Mouse (Mus musculus) midbrain, embryonic 15.5 days (tissue): Measurements from ENCODE around the gene Det1. TPM values are rescaled to one million over a fixed set of nuclear protein-coding genes. Genes with fewer than 3 reads are reported as not detected.
A peak's percentile ranks its signal among the peaks of the same experiment; 100 is the strongest.

ENCODE experiments used
- ATAC-seq: fragments of 200-750 bp; cut with Nextera tagmentation; replicated peaks from 2 replicates; pipeline ENCODE4 v1.8.0; 2017; ENCODE audit warnings: moderate TSS enrichment
- H3K27ac ChIP-seq: fragments of 300-500 bp; sonication (generic); 2 replicates; pipeline ENCODE4 v1.5.1; 2015; ENCODE audit warnings: mild to moderate bottlenecking, inconsistent platforms
- H3K27me3 ChIP-seq: fragments of 300-500 bp; sonication (generic); replicated peaks from 2 replicates; pipeline ENCODE4 v1.6.1; 2015; ENCODE audit warnings: inconsistent platforms
- H3K36me3 ChIP-seq: fragments of 300-500 bp; sonication (generic); replicated peaks from 2 replicates; pipeline ENCODE4 v1.6.1; 2015; ENCODE audit warnings: inconsistent platforms
- H3K4me1 ChIP-seq: fragments of 300-500 bp; sonication (generic); 2 replicates; pipeline ENCODE4 v1.6.1; 2015; ENCODE audit warnings: inconsistent platforms
- H3K4me2 ChIP-seq: fragments of 300-500 bp; sonication (generic); 2 replicates; pipeline ENCODE4 v1.6.1; 2015; ENCODE audit warnings: inconsistent platforms, mild to moderate bottlenecking, moderate library complexity
- H3K4me3 ChIP-seq: fragments of 300-500 bp; sonication (generic); 2 replicates; pipeline ENCODE4 v1.5.1; 2015; ENCODE audit warnings: mild to moderate bottlenecking, inconsistent platforms
- H3K9ac ChIP-seq: fragments of 300-500 bp; sonication (generic); 2 replicates; pipeline ENCODE4 v1.6.1; 2015; ENCODE audit warnings: mild to moderate bottlenecking, inconsistent platforms
- H3K9me3 ChIP-seq: fragments of 300-500 bp; sonication (generic); 2 replicates; pipeline ENCODE4 v1.6.1; 2016; ENCODE audit warnings: inconsistent platforms
- WGBS: fragments of 180-500 bp; shearing (Covaris S2); methylation state at CpG from one replicate; pipeline ENCODE4 v1.1.7; 2015; ENCODE audit warnings: mixed read lengths; 5-methylcytosine and 5-hydroxymethylcytosine counted together
- polyA plus RNA-seq: library from polyadenylated mRNA; unstranded; fragments of >200 nt; fragmentation: Nextera tagmentation; extraction: Ambion mirVana; gene quantifications from 2 replicates; pipeline ENCODE4 v1.2.1, GENCODE M21; 2015

Gene Det1
- polyA plus RNA-seq, 1 experiment from 2014 or later: 14.3 TPM

DNA sequence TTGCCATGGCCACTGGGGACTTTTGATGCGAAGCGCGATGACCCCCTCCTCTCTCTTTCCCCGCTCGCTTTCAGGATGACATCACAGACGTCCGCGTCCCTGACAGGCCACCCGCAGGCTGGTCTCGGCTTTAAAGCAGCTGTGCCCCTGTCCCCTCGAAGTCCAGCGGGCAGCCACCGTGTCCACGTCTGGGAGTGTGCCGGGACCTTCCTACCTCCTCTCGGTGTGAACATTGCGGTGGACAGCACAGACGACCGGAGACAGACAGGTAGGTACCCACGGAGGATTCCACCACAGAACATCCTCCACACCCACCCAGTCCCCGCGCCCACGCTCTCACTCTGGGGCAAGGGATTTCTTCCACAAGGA, 35.4 kb upstream of the Det1 start:
- peaks cover 40% of the 10 kb centered on the region for H3K4me1 ChIP-seq
- under 1% methylated on average over 23 of the region's 23 CpGs for WGBS
- H3K27ac ChIP-seq: peak overlapping the region; percentile 93
- H3K9ac ChIP-seq: peak overlapping the region; percentile 83
- H3K27me3 ChIP-seq: no peaks in the 10 kb centered on the region
- peak overlapping the region; percentile 75 for H3K4me3 ChIP-seq
- peak; percentile 74 for ATAC-seq
- no peaks in the 10 kb centered on the region for H3K9me3 ChIP-seq
- no peaks in the 10 kb centered on the region for H3K36me3 ChIP-seq
- peak overlapping the region; percentile 62 for H3K4me2 ChIP-seq

DNA sequence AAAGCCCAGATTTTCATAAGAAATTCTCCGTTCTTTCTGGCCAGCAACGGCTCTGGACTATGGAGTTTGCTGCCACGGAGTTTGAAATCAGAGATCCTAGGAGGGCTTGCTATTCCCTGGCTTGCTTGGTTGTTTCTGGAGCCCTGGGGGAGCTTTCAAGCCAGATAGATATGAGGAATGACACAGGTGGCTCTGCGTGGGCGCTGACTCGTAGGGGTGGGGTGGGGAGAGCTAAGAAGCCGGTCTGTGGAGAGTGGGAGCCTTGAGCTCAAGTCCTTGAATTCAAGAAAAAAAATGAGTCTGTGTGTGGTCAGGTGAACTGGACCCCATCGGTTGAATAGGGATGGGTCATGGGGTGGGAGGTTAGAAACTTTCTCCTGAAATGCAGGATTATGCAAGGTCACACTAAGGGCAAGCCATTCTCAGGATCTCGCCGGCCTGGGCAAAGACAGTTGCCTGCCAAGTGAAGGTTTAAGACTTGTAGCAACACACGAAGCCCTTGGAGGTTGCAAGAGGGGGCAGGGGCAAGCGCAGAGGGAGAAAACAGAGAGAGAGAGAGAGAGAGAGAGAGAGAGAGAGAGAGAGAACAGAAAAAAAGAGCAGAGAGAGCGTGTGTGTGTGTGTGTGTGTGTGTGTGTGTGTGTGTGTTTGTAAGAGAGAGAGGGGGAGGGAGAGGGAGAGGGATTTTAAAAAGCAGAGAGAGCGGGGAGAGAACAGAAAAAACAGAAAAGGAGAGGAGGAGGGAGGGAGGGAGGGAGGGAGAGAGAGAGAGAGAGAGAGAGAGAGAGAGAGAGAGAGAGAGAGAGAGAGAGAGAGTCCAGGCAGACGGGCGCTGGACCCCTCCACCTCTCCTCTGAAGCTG, 34.8 kb upstream of the Det1 start:
- H3K9ac ChIP-seq: peak overlapping the region; percentile 83
- peak; percentile 2; the same call in 1 of the 2 replicates for ATAC-seq
- 2% methylated on average over 16 of the region's 16 CpGs for WGBS
- peak overlapping the region; percentile 62 for H3K4me2 ChIP-seq
- peak overlapping the region; percentile 93 for H3K27ac ChIP-seq
- no peaks in the 10 kb centered on the region for H3K36me3 ChIP-seq
- peaks cover 33% of the 10 kb centered on the region for H3K4me1 ChIP-seq
- H3K27me3 ChIP-seq: no peaks in the 10 kb centered on the region
- no peaks in the 10 kb centered on the region for H3K9me3 ChIP-seq
- peak overlapping the region; percentile 75 for H3K4me3 ChIP-seq

DNA sequence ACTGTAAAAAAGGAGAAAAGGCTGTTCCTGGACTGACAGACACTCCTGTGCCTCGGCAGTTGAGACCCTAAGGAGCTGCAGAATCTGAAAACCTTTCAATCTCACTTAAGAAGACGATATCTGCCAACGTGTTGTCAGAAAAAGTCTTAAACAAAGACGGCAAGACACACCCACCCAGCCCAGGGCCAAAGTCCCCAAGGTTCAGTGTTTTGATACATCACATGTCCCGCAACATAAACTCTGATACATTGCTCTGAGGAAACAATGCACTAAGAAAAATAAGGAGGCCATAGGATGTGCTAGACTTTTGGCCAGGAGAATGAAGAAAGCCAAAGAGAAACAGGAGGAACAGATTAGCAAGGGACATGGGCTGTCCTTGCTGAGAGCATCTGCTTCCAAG, 25.8 kb upstream of the Det1 start:
- Histone ChIP-seq H3K36me3 (no peaks in the 10 kb centered on the region), H3K27ac (no peak overlapping the region), H3K4me3 (no peak overlapping the region), H3K9me3 (no peaks in the 10 kb centered on the region), H3K9ac (no peak overlapping the region), H3K4me1 (no peaks in the 10 kb centered on the region), H3K4me2 (no peak overlapping the region), H3K27me3 (no peaks in the 10 kb centered on the region)
- WGBS: 75% methylated on average over 5 of the region's 5 CpGs
- ATAC-seq: no peak

DNA sequence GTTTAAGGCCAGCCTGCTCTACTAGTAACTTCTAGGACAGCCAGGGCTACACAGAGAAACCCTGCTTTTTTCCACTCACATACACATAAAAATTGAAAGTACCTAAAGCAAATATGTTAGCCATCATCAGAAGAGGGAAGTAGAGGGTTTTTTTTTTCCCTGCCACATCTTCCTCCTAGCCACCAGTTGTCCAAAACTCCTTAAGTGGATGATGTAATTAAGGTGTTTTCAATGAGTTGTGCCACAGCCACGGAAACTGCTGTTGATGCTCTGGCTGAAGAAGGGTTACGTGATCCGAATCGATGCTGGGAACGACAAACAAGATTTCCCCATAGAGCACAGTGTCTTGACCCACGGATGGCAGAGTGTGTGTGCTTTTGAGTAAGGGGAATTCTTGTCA, 25.3 kb upstream of the Det1 start:
- Histone ChIP-seq H3K4me3 (no peak overlapping the region), H3K27me3 (no peaks in the 10 kb centered on the region), H3K4me1 (no peaks in the 10 kb centered on the region), H3K36me3 (no peaks in the 10 kb centered on the region), H3K4me2 (no peak overlapping the region), H3K9me3 (no peaks in the 10 kb centered on the region), H3K27ac (no peak overlapping the region), H3K9ac (no peak overlapping the region)
- WGBS: 79% methylated on average over 6 of the region's 6 CpGs
- no peak for ATAC-seq

DNA sequence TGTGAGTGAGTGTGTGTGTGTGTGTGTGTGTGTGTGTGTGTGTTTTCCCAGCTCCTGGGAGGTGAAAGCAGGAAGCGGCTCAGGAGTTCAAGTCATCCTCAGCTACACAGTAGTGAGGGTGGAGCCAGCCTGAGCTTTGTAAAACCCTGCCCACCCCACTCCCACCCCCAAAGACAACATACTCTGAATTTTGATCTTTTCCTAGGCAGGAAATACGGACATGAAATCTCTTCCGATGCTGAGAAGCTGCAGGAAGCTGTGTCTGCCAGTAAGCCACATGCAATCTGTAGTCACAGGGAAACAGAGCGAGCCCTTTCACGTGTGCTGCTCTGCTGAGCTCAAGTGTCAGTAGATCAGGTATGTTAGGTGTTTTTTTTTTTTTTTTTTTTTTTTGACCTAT, 21.7 kb upstream of the Det1 start:
- WGBS: 73% methylated on average over 5 of the region's 5 CpGs
- H3K36me3 ChIP-seq: no peaks in the 10 kb centered on the region
- no peak overlapping the region for H3K4me2 ChIP-seq
- no peaks in the 10 kb centered on the region for H3K27me3 ChIP-seq
- H3K4me3 ChIP-seq: no peak overlapping the region
- no peak overlapping the region for H3K9ac ChIP-seq
- ATAC-seq: no peak
- no peaks in the 10 kb centered on the region for H3K4me1 ChIP-seq
- H3K9me3 ChIP-seq: no peaks in the 10 kb centered on the region
- H3K27ac ChIP-seq: no peak overlapping the region

DNA sequence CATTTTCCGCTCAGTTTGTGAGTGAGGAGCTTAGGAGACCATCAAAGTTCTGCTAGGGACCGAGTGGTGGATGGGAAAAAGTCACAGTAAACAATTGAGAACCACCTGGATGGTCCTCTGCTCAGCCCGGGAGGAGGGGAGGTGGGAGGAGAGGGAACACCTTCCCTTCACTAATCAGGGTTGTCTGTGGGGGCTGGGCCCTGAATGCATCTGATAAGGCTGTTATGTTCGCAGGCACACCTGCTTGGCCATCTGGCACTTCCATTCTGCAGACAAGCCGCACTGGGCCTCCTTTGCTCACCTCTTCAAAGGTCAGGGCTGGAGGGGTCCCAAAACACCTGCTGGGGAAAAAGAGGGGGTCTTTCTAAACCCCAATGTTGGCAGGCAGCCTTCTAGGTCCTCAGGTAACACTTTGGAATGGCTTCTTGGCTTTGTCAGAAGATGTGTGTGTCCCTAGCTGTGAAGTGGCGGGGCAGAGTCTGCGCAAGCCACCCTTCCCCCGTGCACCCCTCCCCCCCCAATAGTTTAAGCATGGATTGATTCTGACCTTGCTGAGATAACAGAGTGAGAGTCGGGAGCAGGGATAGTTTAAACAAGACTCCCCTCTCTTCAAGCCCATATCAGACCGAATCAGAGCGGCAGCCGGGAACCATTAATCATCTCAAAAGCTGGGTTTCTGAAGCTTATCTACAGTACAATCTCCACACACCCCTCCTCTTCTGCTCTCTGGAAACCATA, 18.3 kb upstream of the Det1 start:
- WGBS: 75% methylated on average over 12 of the region's 12 CpGs

DNA sequence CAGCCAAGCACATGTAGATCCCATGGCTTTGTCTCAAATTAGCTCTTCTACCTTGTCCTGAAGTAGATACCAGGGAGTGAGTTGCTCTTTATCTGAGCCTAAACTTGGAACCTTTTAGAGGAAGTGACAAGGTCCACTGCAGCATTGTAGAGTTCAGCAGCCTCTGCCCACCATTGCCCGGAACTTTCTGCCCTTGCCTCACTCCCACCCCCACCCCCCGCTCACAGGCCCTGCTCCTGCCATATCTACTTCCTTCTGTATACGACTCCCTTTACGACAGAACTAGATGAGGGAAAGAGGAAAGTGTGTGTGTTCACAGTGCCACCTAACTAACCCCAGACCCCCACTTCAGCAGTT, 17.4 kb upstream of the Det1 start:
- Histone ChIP-seq H3K4me1 (no peaks in the 10 kb centered on the region), H3K27ac (no peak overlapping the region), H3K9me3 (no peaks in the 10 kb centered on the region), H3K4me3 (no peak overlapping the region), H3K27me3 (no peaks in the 10 kb centered on the region), H3K36me3 (no peaks in the 10 kb centered on the region), H3K9ac (no peak overlapping the region), H3K4me2 (no peak overlapping the region)
- no peak for ATAC-seq
- WGBS: 87% methylated on average over 4 of the region's 4 CpGs

More for the DNA sequence above, 18.3 kb upstream of the Det1 start:
- H3K36me3 ChIP-seq: no peaks in the 10 kb centered on the region
- H3K4me2 ChIP-seq: no peak overlapping the region
- H3K9ac ChIP-seq: no peak overlapping the region
- no peaks in the 10 kb centered on the region for H3K9me3 ChIP-seq
- H3K4me3 ChIP-seq: no peak overlapping the region
- no peaks in the 10 kb centered on the region for H3K27me3 ChIP-seq
- no peaks in the 10 kb centered on the region for H3K4me1 ChIP-seq
- no peak overlapping the region for H3K27ac ChIP-seq
- no peak for ATAC-seq

DNA sequence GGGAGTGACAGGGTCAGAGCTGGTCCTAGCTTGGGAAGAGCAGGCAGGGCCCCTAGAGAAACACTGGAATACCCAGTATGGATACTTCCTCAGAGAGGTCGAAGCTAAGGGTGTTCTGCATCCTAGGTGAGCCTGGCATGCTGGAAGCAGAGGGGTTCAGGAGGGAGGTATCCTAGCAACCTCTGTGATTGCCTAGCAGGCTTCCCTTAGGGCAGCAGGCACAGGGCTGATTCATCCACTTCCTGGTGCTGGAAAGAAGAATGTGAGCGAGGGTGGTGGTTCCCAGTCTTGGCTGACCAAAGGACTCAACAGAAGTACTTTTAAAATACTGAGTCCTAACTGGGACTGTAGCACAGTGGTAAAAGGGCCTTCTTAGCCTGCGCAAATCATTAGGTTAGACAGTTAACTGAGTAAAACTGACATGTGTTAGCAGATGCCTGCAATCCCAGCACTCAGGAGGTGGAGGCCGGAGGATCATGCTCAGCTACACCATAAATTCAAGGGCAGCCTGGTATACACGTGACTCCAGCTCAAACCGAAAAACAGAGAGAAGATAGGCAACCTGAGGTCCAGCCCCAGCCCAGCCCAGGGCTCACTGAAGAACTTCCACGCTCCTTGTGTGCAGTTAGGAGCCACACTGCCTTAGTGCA, 16.9 kb upstream of the Det1 start:
- Histone ChIP-seq H3K9ac (no peak overlapping the region), H3K9me3 (no peaks in the 10 kb centered on the region), H3K4me2 (no peak overlapping the region), H3K27me3 (no peaks in the 10 kb centered on the region), H3K27ac (no peak overlapping the region), H3K4me3 (no peak overlapping the region), H3K4me1 (no peaks in the 10 kb centered on the region), H3K36me3 (no peaks in the 10 kb centered on the region)
- ATAC-seq: no peak
- whole genome bisulfite sequencing: 73% methylated on average over 7 of the region's 7 CpGs

DNA sequence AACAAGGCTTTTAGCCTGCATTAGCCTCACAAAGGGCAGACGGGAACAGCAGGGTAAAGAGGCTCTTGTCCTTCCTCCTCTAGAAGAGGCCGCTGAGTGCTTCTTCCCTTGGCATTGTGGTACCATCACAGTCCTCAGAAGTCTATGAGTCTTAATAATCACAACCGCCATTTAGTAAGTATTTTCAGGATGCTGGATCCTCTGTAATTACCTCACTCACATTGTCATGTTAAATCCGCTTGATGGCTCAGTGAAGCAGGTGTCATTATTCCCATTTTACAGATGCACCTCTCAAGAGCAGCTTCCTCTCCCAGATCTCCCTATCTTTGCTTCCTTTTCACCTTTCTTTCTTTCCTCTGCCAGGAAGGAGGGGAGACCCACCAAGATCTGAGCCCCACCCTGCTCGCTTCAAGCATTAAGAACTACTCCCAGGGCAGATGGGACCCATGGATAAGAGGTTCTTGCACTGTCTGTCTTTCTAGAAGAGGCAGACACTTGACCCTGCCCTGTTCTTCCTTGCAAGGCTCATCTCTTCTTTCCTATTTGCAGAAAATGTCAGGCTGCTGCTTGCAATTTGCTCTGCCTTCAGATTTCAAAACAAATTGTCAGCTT, 8.1 kb upstream of the Det1 start:
- H3K9me3 ChIP-seq: no peaks in the 10 kb centered on the region
- 58% methylated on average over 5 of the region's 5 CpGs for WGBS
- H3K27ac ChIP-seq: no peak overlapping the region
- no peak overlapping the region for H3K9ac ChIP-seq
- H3K27me3 ChIP-seq: no peaks in the 10 kb centered on the region
- no peaks in the 10 kb centered on the region for H3K4me1 ChIP-seq
- H3K4me2 ChIP-seq: no peak overlapping the region
- no peak for ATAC-seq
- no peaks in the 10 kb centered on the region for H3K36me3 ChIP-seq
- H3K4me3 ChIP-seq: no peak overlapping the region

DNA sequence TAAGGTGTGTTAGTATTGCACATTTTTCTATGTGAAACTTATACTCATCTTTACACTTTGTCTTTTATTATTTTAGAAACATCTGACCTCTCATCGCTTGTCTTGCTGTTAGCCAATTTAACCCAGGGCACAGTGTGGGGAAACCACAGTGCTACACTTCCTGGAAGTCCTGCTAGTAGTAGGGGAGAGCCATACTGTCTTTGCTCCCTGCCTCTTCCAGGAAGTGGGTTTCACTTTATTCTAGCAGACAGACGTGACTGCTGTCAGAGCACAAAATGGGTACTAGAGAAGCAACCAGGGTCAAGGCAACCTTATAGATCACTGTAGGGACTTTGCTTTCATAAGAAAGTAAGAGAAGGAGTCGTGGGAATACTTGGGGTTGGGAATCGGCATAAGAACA, 7.0 kb upstream of the Det1 start:
- H3K27ac ChIP-seq: no peak overlapping the region
- H3K4me3 ChIP-seq: no peak overlapping the region
- H3K4me2 ChIP-seq: no peak overlapping the region
- no peaks in the 10 kb centered on the region for H3K27me3 ChIP-seq
- no peak for ATAC-seq
- WGBS: 78% methylated on average over 4 of the region's 4 CpGs
- no peaks in the 10 kb centered on the region for H3K36me3 ChIP-seq
- H3K9me3 ChIP-seq: no peaks in the 10 kb centered on the region
- H3K9ac ChIP-seq: no peak overlapping the region
- H3K4me1 ChIP-seq: no peaks in the 10 kb centered on the region

DNA sequence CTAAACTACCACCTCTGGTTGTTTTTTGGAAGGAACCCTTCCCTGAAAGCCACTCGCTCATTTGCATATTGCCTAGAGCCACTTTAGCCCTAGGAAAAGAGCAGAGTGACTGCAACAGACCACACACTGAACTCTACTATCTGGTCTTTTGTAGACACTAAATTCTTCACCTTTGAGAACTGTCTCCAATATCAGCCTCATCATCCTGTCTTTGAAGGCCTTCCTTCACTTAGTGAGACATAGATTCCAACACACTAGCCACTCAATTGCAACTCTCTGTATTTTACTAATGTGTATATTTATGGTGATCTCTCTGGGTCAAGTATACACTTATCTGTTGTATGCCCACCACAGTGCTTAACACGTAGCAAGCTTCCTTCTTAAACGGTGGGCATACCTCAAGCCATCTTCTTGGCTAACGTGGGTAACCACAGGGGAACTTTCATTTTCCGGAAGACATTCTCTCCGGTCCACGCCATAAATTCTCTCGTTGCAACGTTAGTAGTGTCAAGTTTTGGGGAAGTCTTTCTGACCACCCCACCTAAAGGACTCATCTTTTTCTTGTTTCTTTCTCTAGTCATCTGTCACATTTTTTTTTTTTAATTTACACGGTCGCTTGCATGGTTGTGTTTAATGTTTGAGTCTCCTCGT, 872 bp downstream of the Det1 start:
- H3K27ac ChIP-seq: peak overlapping the region; percentile 86; the same call in 1 of the 2 replicates
- H3K27me3 ChIP-seq: no peaks in the 10 kb centered on the region
- H3K4me2 ChIP-seq: peak overlapping the region; percentile 56
- ATAC-seq: no peak
- H3K36me3 ChIP-seq: peaks cover 6% of the 10 kb centered on the region; the same call in 1 of the 2 replicates
- H3K4me3 ChIP-seq: peak overlapping the region; percentile 76
- no peaks in the 10 kb centered on the region for H3K9me3 ChIP-seq
- peaks cover 9% of the 10 kb centered on the region for H3K4me1 ChIP-seq
- WGBS: 30% methylated on average over 12 of the region's 12 CpGs
- H3K9ac ChIP-seq: peak overlapping the region; percentile 89

DNA sequence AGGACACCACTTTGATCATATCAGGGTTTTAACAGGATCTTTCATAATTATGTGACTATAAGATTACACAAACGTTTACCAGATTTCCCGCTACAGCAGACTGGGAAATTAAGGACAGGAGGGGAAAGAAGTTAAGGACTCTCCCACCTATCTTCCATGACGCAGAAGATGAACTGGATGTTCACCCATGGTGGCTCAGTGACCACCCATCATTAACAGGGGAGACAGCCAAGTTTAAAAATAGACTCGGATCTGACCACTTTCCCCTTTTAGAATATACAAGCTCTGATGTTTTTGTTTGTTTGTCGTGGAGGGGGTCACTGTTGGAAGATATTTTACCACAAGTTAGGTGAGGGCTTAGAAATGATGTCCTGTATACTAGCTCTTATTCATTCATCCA, 5.5 kb downstream of the Det1 start:
- Histone ChIP-seq H3K4me3 (no peak overlapping the region), H3K9me3 (no peaks in the 10 kb centered on the region), H3K27ac (no peak overlapping the region), H3K27me3 (no peaks in the 10 kb centered on the region), H3K4me2 (no peak overlapping the region), H3K9ac (no peak overlapping the region), H3K36me3 (peaks cover 11% of the 10 kb centered on the region; the same call in 1 of the 2 replicates), H3K4me1 (peaks cover 9% of the 10 kb centered on the region)
- no peak for ATAC-seq
- WGBS: 91% methylated on average over 5 of the region's 5 CpGs
